Mouse (Mus musculus) MEL (cell line): Measurements from ENCODE around the gene Rps21. TPM values are rescaled to one million over a fixed set of nuclear protein-coding genes. Genes with fewer than 3 reads are reported as not detected.

Experiments
- DNase-seq: peaks from one replicate; pipeline ENCODE4 v3.0.0; 2011; ENCODE audit warnings: low read depth, low spot score
- H3K27ac ChIP-seq: 2 replicates; pipeline ENCODE4 v1.5.1; 2012; ENCODE audit warnings: low read depth, mild to moderate bottlenecking, control low read depth, low read length, moderate library complexity; ENCODE audit not compliant: control insufficient read depth
- H3K27me3 ChIP-seq, 2 experiments: fragments of 150-350 bp in 1 of 2; sonication (generic) in 1 of 2; 2 replicates each; pipeline ENCODE4 v1.6.1; 2012; ENCODE audit warnings: low read length in 2 of 2, mild to moderate bottlenecking in 2 of 2, improper control_type of control experiment in 1 of 2, moderate library complexity in 1 of 2; ENCODE audit not compliant: insufficient read depth in 2 of 2, control insufficient read depth in 1 of 2
- H3K36me3 ChIP-seq, 2 experiments: 2 replicates each; pipeline ENCODE4 v1.6.1; 2012 to 2014; ENCODE audit warnings: low read length in 2 of 2, improper control_type of control experiment in 1 of 2, inconsistent platforms in 1 of 2, mild to moderate bottlenecking in 1 of 2; ENCODE audit not compliant: insufficient read depth in 2 of 2, control insufficient read depth in 1 of 2
- H3K4me1 ChIP-seq, 2 experiments: fragments of 150-350 bp in 1 of 2; sonication (generic) in 1 of 2; 2 replicates each; pipeline ENCODE4 v1.6.1; 2012; ENCODE audit warnings: low read length in 2 of 2, improper control_type of control experiment in 1 of 2, mild to moderate bottlenecking in 1 of 2; ENCODE audit not compliant: insufficient read depth in 2 of 2, control insufficient read depth in 1 of 2
- H3K4me3 ChIP-seq, 2 experiments: fragments of 150-350 bp in 1 of 2; sonication (generic) in 1 of 2; 2 replicates each; pipeline ENCODE4 v1.5.1; 2012; ENCODE audit warnings: low read depth in 2 of 2, low read length in 2 of 2, mild to moderate bottlenecking in 2 of 2, moderate library complexity in 2 of 2, control low read depth in 1 of 2, improper control_type of control experiment in 1 of 2; ENCODE audit not compliant: control insufficient read depth in 1 of 2, insufficient read depth in 1 of 2
- H3K79me2 ChIP-seq: 2 replicates; pipeline ENCODE4 v1.6.1; 2012; ENCODE audit warnings: mild to moderate bottlenecking, low read length, moderate library complexity; ENCODE audit not compliant: control insufficient read depth, poor library complexity, insufficient read depth
- H3K9ac ChIP-seq: 2 replicates; pipeline ENCODE4 v1.6.1; 2012; ENCODE audit warnings: low read depth, mild to moderate bottlenecking, control low read depth, low read length, moderate library complexity; ENCODE audit not compliant: control insufficient read depth, poor library complexity, severe bottlenecking
- H3K9me3 ChIP-seq: fragments of 150-350 bp; sonication (generic); replicated peaks from 2 replicates; pipeline ENCODE4 v1.6.1; 2012; ENCODE audit warnings: mild to moderate bottlenecking, low read length, improper control_type of control experiment, moderate library complexity; ENCODE audit not compliant: insufficient read depth
- BHLHE40 ChIP-seq: IDR thresholded peaks from 2 replicates; pipeline ENCODE4 v1.6.1; 2012; ENCODE audit warnings: low read depth, mild to moderate bottlenecking, inconsistent platforms, low read length, improper control_type of control experiment, borderline replicate concordance
- CHD1 ChIP-seq: IDR thresholded peaks from 2 replicates; pipeline ENCODE4 v1.6.1; 2012; ENCODE audit warnings: low read depth, mild to moderate bottlenecking, inconsistent platforms, low read length, improper control_type of control experiment
- CHD2 ChIP-seq: IDR thresholded peaks from 2 replicates; pipeline ENCODE4 v1.6.1; 2011; ENCODE audit warnings: low read length, improper control_type of control experiment
- E2F4 ChIP-seq: IDR thresholded peaks from 2 replicates; pipeline ENCODE4 v1.6.1; 2011; ENCODE audit warnings: low read depth, low read length, improper control_type of control experiment, borderline replicate concordance
- ELF1 ChIP-seq: IDR thresholded peaks from 2 replicates; pipeline ENCODE4 v1.6.1; 2014; ENCODE audit warnings: low read depth, mild to moderate bottlenecking, inconsistent platforms, low read length, improper control_type of control experiment, moderate library complexity
- GABPA ChIP-seq: IDR thresholded peaks from 2 replicates; pipeline ENCODE4 v1.6.1; 2012; ENCODE audit warnings: low read depth, mild to moderate bottlenecking, inconsistent platforms, low read length, improper control_type of control experiment, moderate library complexity
- GATA1 ChIP-seq: IDR thresholded peaks from 2 replicates; pipeline ENCODE4 v1.6.1; 2011; ENCODE audit warnings: low read depth, low read length, improper control_type of control experiment
- HCFC1 ChIP-seq: IDR thresholded peaks from 2 replicates; pipeline ENCODE4 v1.6.1; 2012; ENCODE audit warnings: low read depth, mild to moderate bottlenecking, inconsistent platforms, low read length, improper control_type of control experiment, moderate library complexity
- KAT2A ChIP-seq: conservative IDR thresholded peaks from 2 replicates; pipeline ENCODE4 v1.6.1; 2012; ENCODE audit warnings: low read depth, low read length, improper control_type of control experiment, inconsistent platforms
- MAZ ChIP-seq: IDR thresholded peaks from 2 replicates; pipeline ENCODE4 v1.6.1; 2012; ENCODE audit warnings: low read depth, mild to moderate bottlenecking, inconsistent platforms, low read length, improper control_type of control experiment
- NELFE ChIP-seq: IDR thresholded peaks from 2 replicates; pipeline ENCODE4 v1.6.1; 2011; ENCODE audit warnings: low read depth, low read length, improper control_type of control experiment
- NRF1 ChIP-seq: IDR thresholded peaks from 2 replicates; pipeline ENCODE4 v1.6.1; 2014; ENCODE audit warnings: low read depth, mild to moderate bottlenecking, inconsistent platforms, low read length, improper control_type of control experiment, moderate library complexity; ENCODE audit not compliant: poor library complexity, insufficient read depth, severe bottlenecking
- POLR2A ChIP-seq, 2 experiments: IDR thresholded peaks; 2 replicates each; pipeline ENCODE4 v1.6.1; 2011 to 2012; ENCODE audit warnings: low read length in 2 of 2, mild to moderate bottlenecking in 2 of 2, control low read depth in 1 of 2, improper control_type of control experiment in 1 of 2, low read depth in 1 of 2, moderate library complexity in 1 of 2; ENCODE audit not compliant: control insufficient read depth in 1 of 2, insufficient read depth in 1 of 2, poor library complexity in 1 of 2
- POLR2AphosphoS5 ChIP-seq: IDR thresholded peaks from 2 replicates; pipeline ENCODE4 v1.6.1; 2012; ENCODE audit warnings: low read depth, borderline replicate concordance, mild to moderate bottlenecking, inconsistent platforms, low read length, moderate library complexity, mixed read lengths
- SIN3A ChIP-seq: IDR thresholded peaks from 2 replicates; pipeline ENCODE4 v1.6.1; 2012; ENCODE audit warnings: low read length, improper control_type of control experiment, inconsistent platforms
- TAL1 ChIP-seq: IDR thresholded peaks from 2 replicates; pipeline ENCODE4 v1.6.1; 2012; ENCODE audit warnings: mild to moderate bottlenecking, inconsistent platforms, low read length, moderate library complexity, mixed read lengths
- TBP ChIP-seq: IDR thresholded peaks from 2 replicates; pipeline ENCODE4 v1.8.0; 2011; ENCODE audit warnings: low read depth, low read length, improper control_type of control experiment
- TCF12 ChIP-seq: IDR thresholded peaks from 2 replicates; pipeline ENCODE4 v1.6.1; 2014; ENCODE audit warnings: low read depth, mild to moderate bottlenecking, inconsistent platforms, low read length, improper control_type of control experiment, moderate library complexity
- USF2 ChIP-seq, 2 experiments: IDR thresholded peaks; 2 replicates each; pipeline ENCODE4 v1.6.1; 2011 to 2012; ENCODE audit warnings: improper control_type of control experiment in 2 of 2, low read length in 2 of 2, borderline replicate concordance in 1 of 2, inconsistent platforms in 1 of 2, low read depth in 1 of 2, mild to moderate bottlenecking in 1 of 2; ENCODE audit not compliant: insufficient read depth in 1 of 2
- ZKSCAN1 ChIP-seq: IDR thresholded peaks from 2 replicates; pipeline ENCODE4 v1.6.1; 2012; ENCODE audit warnings: low read depth, mild to moderate bottlenecking, inconsistent platforms, low read length, improper control_type of control experiment, moderate library complexity
- ZNF384 ChIP-seq: IDR thresholded peaks from 2 replicates; pipeline ENCODE4 v1.6.1; 2012; ENCODE audit warnings: low read depth, mild to moderate bottlenecking, inconsistent platforms, low read length, improper control_type of control experiment
- polyA plus RNA-seq, 2 experiments: library from polyadenylated mRNA; stranded (reverse) in 1 of 2; unstranded in 1 of 2; fragments of >175 nt in 1 of 2; fragments of >200 nt in 1 of 2; gene quantifications; 2 replicates each; pipeline versions ENCODE4 v1.2.1 to v1.2.4; 2012; ENCODE audit warnings: low replicate concordance in 2 of 2, low read depth in 1 of 2; ENCODE audit not compliant: insufficient read length in 2 of 2, insufficient read depth in 1 of 2, missing spikeins in 1 of 2
- total RNA-seq: library from RNA; depleted of rRNA; stranded (reverse); fragments of 300-350 nt; gene quantifications from 2 replicates; pipeline ENCODE4 v1.2.3, GENCODE M21; 2012

Gene Rps21
- total and polyA plus RNA-seq, 3 experiments: 995 to 4,916 (median 1,182) TPM

DNA sequence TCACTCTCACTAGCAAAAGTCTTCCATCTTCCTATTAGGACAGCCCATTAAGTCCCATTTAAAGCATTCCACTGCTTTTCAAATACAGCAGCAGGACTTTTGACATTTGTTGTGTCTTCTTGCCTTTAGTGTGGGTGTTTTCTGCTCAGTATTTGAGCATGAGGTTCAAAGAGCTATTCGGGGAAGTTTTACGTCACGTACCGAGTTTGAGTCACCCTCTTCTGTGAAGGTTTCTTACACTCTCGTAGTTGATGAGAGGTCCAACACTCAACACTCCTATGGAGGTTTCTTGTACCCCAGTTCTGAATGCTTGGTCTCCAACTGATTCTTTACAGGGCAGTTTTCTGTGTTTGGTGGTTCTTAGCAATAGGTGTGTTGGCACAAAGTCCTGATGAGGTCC is 9.3 kb upstream of the Rps21 start:
- Histone ChIP-seq H3K36me3 (no peaks in the 10 kb centered on the region; a peak in 1 of 4 replicates), H3K27ac (no peak overlapping the region), H3K4me3 (no peak overlapping the region), H3K9ac (no peak overlapping the region), H3K79me2 (no peaks in the 10 kb centered on the region), H3K4me1 (peaks cover 0 to 6% of the 10 kb centered on the region in 2 experiments; a peak in 1 of 4 replicates), H3K27me3 (no peaks in the 10 kb centered on the region), H3K9me3 (no peaks in the 10 kb centered on the region)
- no peak for TF ChIP-seq NRF1
- TF ChIP-seq CHD1: no peak
- no peak for TF ChIP-seq GABPA
- TF ChIP-seq TCF12: no peak
- no peak for TF ChIP-seq TBP
- TF ChIP-seq GATA1: no peak
- TF ChIP-seq CHD2: no peak
- no peak for TF ChIP-seq MAZ
- TF ChIP-seq USF2 (IDR thresholded peaks at IDR 0.05; ENCODE audit: borderline replicate concordance in 1 of 2, insufficient read depth in 1 of 2, low read depth in 1 of 2, low read length in 2 of 2): no peak
- TF ChIP-seq TAL1: no peak
- no peak for TF ChIP-seq E2F4
- TF ChIP-seq KAT2A: no peak
- TF ChIP-seq POLR2AphosphoS5: no peak
- no peak for TF ChIP-seq HCFC1
- no peak for TF ChIP-seq NELFE
- no peak for TF ChIP-seq POLR2A (IDR thresholded peaks at IDR 0.05; ENCODE audit: control insufficient read depth in 1 of 2, insufficient read depth in 1 of 2, low read depth in 1 of 2, low read length in 2 of 2, poor library complexity in 1 of 2)
- no peak for TF ChIP-seq ELF1
- DNase-seq: no peak

DNA sequence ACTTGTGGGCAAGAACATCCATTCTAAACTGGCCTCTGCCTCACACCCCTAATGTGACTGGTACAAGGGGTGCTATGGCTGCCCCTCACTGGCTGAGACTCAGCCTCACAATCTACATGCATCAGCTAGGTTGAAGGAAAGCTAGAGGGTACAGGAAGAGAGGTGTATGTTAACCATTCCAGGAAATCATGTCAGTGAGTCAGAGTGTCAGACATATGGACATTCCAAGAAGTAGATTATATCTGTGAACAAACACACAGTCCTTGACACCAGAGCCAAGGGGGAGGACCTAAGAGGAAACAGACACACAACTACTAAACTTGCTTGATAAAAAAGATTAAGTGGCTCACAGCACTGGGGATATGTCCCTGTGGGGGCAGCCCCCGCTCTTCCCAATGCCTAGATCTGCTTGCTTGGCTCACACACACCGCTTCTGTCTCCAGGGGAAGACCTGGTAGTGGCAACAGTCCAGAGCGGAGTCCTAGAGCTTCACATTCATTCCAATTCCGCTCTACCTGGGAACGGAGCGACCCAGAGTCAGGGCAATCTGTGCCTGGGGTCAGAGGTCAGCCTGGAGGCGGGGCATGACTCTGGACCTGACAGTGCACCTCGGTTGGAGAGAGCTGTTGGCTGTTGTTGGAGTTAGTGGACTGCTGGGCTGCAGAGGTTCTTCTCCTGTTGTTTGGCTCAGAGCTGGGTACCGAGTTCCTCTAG is 8.1 kb upstream of the Rps21 start:
- H3K9me3 ChIP-seq: no peaks in the 10 kb centered on the region
- H3K9ac ChIP-seq: no peak overlapping the region
- no peak overlapping the region for H3K4me3 ChIP-seq
- H3K27ac ChIP-seq: no peak overlapping the region; the same call in 1 of the 2 replicates
- H3K27me3 ChIP-seq: no peaks in the 10 kb centered on the region
- no peaks in the 10 kb centered on the region for H3K79me2 ChIP-seq
- TF ChIP-seq BHLHE40 (no peak), MAZ (no peak), TCF12 (no peak), GABPA (no peak), ZKSCAN1 (no peak), NELFE (no peak), POLR2A (IDR thresholded peaks at IDR 0.05; ENCODE audit: control insufficient read depth in 1 of 2, insufficient read depth in 1 of 2, low read depth in 1 of 2, low read length in 2 of 2, poor library complexity in 1 of 2) (no peak), SIN3A (no peak), ZNF384 (no peak), TAL1 (no peak)
- no peaks in the 10 kb centered on the region; a peak in 1 of 4 replicates for H3K36me3 ChIP-seq
- no peak for DNase-seq
- H3K4me1 ChIP-seq: peaks cover 0 to 6% of the 10 kb centered on the region in 2 experiments; a peak in 1 of 4 replicates
